Mouse (Mus musculus) frontal cortex, postnatal 36 days (tissue): Measurements from ENCODE around the gene Tbata.

Source experiments
- DNase-seq, 2 experiments: peaks; one replicate each; pipeline ENCODE4 v3.0.0; 2022; ENCODE audit warnings: low spot score in 2 of 2

Gene Tbata

DNA sequence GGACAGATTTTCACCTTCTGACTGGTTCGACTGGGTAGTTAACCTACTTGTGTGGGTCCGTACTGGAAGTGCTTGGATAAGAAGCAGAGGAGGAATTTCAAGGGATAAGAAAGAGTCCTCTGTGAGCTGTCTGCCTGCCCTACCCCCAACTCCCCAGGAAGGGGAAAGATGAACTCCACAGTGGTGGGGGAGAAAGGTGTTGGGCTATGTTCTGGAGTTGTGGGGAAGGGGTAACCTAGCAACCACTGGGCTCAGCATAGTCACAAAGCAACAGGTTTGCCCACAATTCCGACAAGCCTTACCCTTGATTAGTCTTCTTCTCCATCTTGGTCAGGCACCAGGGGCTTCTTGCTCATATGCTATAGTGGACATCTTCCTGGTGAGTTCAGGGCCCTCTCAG lies at the start of gene Tbata:
Gene Tbata (plus strand): TSS at position 301 of the 400 bp plus-strand sequence.
- no peak for DNase-seq

DNA sequence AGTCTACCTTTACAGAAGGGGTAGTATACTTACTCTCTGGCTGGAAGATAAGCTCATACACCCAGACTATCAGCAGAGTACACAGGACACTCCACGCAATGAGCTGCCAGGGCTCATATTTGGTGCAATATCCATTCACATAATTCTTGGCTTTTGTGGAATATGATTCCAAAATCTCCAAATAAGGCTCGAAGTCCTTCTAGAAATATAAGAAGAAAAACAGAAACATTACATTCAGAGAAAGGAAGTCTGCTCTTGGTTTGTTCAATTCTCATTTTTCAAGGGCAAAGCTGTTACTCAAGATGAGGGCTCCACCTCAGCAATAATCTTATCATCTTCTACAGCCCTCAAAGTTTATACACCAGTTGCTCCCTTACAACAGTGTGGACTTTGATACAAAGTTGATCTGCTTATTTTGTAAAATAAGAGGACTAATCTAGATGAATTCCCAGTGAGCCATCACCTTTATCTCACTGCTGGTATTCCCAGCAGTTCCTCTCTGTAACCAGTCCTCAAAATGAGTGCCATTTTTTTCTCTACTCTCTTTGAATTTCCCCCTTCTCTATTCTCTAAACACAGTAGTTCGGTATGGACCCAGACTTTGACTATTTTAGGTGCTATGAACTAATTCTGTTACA lies 48.4 kb upstream of the Tbata start:
- no peak for DNase-seq

DNA sequence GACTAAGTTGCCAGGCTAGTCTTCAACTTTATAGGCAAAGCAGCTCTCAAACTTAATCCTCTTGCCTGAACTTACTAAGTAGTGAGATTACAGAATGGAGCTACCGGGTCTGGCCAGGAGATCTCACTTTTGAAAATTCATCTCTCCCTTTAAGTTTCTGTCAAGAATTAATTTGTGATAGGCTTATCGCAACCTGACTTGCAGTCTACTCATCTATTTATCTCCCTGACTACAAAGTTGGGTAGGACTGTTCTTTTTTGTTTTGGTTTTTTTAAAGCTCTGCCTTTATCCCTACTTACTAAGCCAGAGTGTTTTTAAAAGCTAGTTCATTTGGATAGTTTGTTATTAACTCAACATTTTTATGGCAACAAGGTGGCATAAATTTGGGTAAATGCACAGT lies 47.3 kb upstream of the Tbata start:
- no peak for DNase-seq

DNA sequence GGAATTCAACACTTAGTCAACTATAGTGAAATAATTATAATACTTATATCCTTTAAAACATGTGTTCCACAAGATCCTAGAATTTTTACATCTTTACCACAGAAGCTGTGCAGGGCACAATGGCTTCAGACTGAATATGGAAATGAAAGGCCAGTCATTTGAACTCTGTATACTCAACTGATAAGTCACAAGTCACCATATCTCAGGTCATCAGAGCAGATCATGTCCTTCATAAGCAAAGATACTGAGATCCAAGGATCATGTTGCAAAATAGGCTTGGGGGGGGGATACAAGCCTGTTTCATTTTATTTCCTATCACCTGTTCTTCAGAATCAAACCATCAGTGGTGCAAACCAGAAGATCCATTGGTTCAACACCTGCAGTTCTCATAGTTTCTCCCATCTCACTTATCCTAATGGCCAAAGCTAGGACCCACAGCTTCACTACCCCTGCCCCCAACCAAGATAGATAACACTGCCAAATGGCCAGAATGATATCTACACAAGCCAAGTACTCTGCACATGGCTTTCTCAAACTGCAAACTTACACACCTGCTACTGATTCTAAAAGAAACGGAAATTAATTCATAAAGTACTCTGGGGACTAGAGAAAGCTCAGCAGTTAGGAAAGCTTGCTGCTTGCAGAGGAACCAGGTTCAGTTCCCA lies 42.9 kb upstream of the Tbata start:
- no peak for DNase-seq

DNA sequence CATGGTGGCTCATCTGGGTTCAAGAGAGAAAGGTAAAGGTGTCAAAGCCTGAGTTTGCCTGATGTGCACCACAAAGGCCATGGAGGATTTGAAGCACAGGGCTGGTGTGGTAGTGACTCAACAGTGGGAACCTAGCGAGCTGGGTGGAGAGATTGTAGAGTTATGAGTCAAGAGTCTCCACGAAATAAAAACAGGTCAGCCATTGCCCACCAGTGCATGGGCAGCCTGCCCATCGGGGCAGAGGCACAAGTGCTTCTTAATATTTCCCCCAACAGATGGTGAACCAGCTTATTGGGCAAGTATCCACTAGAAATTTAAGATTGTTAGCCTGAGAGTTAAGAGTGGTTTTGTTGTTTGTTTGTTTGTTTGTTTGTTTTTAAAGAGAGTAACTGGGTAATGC lies 40.8 kb upstream of the Tbata start:
- DNase-seq: no peak

DNA sequence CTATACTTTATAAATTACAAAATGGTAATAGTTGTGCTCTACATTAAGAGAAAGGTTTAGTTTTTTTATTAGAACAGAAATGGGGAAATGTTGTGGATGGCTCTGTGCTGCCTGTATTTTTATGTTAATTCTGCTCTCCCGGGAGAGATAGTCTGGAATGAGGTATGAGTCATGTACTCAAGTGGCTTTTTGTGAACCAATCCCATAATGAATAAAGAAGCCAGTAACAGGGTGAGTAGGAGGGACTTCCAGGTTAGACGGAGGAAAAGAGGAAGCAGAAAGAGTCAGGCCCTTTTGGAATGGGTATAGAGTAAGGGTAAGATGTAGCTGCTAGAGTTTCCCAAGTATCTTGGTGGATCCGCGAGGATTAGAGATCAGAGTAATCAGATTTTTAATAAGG lies 37.7 kb upstream of the Tbata start:
- DNase-seq: no peak

DNA sequence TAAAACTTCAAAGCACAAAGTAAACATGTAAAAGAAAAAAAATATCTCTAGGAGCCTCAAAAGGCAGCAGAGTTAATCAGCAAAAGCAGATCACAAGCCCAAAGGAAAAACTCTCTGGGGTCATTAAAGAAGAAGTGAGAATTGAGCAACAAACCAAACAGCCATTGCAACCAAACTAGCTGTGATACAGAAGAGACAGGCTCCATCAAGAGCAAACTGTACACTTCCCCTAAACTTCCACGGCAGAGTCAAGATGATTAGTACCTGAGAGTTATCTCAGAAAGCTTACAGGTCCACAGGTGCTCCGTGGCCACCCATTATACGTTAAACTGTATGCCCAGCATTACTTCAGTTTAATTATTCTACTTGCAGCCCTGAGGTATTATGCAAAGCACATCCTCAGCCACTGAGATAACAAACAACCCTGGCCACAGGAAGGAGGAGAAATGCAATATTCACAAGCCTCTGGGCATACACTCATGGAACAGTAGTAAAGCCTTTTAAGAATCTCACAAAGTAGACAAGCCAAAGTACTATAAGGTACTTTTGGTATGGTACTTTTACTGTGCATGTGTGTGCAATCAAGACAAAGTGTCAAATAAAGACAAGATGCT lies 36.4 kb upstream of the Tbata start:
- no peak for DNase-seq

DNA sequence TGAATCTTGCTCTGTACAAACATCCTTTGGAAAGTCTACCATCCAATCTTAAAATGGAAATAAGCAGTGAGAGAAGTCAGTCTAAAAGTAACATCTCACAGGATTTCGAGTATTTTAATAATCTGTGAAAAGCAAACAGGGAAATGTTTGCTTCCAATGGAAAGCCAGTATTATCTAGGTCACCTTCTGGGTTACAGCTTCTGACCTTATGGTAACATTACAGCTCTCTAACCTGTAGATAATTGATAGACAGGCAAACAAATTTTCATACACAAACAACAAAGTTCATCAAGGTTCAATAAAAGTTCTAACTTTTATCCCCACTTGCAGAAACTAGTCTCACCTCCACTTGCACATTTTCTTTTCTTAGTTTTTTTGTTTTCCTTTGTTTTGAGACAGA lies 34.2 kb upstream of the Tbata start:
- no peak for DNase-seq

DNA sequence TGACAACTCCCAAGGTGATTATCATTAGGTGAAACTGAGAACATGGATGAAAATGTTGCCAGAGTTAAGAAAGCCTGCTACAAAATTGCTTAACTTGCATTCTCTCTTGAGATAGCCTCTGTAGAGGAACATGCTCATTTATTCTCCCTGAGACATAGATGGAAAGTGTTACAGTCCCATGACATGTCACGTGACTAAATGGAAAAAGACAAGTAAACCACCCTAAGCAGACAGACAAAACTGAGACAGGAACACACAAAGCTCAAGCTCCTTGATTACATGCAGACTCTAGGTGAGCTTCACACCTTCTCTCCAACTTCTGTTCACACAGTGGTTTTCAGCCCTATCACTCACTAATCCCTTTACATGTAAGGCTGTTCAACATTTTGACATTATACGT lies 28.4 kb upstream of the Tbata start:
- DNase-seq: no peak

DNA sequence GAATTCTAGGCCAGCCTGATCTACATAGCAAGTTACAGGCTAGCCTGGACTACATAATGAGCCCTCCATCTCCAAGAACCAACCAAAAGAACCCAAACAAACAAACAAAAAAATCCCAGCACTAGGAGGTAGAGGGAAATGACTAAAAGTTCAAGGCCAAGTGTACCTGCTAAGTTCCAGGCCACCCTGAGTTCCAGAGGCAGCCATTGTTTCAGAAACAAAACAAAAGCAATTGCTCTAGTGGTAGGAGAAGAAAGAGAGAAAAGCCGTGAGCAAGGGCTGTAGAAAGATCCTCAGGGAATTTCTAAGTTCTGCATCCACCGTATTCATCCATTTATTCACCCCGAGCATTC lies 26.0 kb upstream of the Tbata start:
- DNase-seq: no peak

DNA sequence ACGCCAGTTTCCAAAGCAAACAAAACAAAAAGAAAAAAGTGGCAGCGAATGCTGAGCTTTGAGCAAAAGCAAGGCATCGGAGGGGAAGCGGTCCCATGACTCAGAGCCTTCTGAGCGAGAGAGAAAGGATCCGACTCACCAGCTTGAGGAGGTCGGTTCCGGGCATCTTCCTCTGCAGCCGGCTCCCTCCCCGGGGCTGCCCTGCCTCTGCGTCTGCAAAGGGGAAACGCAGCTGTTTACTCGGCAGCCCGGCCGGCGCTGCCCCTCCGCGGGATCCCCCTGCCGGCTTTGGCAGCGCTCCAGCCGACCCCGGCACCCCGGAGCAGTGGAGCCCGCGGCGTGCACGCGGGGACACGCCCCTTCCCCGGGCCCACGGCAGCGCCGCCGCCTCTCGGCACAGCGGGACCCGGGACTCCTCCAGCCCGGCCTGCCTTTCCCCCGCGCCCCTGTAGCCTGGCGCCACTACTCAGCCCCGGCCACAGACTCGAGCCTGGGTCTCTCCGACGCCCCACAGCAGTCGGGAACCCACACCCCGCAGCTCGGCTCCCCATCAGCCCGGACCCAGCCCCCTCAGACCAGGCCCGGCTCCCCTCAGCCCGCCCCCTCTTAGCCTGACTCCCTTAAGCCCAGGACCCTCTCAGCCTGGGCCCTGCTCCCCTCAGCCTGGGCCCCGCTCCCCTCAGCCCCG lies 25.5 kb upstream of the Tbata start:
- peak; percentile 28 to 30 for DNase-seq

DNA sequence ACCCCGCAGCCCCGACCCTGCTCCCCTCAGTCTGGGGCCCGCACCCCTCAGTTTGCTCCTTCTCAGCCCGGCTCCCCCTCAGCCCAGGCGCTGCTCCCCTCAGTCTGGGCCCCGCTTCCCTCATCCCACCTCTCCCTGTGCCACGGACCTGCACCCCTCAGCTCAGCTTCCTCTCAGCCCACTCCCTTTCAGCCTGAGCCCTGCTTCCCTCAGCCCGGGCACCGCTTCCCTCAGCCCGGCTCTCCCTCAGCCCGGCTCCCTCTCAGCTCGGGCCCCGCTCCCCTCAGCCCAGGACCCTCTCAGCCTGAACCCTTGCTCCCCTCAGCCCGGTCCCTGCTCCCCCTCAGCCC lies 25.0 kb upstream of the Tbata start:
- no peak for DNase-seq

DNA sequence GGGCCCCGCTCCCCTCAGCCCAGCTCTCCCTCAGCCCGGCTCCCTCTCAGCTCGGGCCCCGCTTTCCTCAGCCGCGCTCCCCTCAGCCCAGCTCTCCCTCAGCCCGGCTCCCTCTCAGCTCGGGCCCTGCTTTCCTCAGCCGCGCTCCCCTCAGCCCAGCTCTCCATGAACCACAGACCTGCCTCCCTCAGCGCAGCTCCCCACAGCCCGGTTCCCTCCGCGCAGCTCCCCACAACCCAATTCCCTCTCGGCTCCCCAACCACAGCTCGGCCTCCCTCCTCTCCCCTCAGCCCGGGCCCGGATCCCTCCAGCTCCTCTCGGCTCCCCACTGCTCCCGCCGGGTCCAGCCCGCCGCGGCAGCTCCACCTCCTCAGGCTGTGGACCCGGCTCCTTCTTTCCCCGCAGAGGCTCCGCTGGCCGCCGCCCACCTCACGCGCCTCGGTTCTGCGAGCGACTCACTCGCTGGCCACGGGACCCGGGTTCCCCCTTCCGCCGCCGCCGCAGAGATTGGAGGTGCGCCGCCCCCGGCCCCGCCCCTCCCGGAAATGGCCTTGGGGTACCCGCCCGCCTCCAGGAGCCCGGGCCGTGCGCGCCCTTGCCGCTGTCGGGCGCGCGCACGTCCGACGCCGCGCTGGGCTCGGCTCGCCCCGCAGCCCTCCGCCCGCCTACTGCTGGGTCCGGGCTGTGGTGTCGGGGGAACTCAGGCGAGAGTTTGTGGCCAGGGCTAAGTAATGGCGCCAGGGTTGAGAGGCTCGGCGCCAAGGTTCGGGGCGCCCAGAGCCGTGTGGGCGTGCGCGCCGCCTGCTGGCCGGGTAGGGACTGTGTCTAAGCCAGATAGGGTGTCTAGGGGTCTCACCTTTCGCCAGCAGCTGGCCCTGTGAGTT lies 24.4 kb upstream of the Tbata start, which contains the start of gene Sgpl1:
Gene Sgpl1 (minus strand): TSS at position 547 of the 884 bp plus-strand sequence.
- DNase-seq: peak; percentile 86 to 89

DNA sequence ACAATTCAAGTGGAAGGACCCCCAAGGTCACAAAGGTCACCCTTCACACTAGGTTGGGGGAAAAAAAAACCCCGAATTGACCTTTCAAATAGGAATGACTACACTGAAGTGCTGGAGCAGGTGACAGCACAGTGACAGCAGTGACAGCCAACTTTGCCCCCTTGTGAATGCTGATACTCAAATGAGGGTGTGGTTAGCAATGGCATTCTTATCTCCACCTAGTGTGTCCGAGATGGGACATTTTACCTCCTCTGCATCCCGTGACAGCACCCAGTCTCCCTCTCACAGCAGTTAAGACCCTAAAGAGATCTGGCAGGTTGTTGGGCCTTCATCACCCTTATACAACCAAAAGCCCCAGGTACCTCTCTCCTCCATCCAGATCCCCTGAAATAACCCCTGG lies 22.3 kb upstream of the Tbata start:
- no peak for DNase-seq

DNA sequence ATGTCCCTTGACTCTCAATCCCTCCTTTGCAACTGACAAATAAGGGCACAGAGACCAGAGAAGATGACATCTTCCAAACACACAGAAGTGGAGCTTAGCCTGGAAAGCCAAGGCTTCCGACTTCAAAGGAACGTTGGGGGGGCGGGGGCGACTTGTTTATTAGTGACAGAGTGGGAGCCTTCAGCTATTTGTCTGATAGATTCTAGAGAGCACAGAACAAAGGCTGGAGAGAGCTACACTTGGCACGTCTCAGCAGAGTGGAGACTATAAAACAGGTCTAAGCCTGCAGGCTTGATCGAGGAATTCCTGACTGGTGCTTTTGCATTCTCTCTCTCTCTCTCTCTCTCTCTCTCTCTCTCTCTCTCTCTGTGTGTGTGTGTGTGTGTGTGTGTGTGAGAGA lies 21.1 kb upstream of the Tbata start:
- DNase-seq: no peak

DNA sequence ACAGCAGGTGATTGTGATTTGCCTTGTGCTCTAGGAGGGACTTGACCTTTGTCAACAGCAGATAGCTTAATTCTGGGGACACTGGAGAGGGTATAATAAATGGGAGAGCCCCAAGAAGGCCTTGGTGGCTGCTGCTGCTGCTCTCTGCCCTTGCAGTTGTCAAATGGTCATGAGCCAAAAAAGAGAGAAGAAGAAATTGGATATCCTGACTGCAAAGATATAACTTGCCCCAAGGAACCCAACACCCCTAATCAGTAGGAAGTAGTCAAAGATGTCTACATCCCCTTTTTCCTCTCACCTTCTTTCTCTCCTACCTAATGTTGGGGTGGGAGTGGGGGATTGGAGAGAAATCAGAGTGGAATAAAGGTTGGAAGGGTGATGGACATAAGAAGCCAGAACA lies 19.6 kb upstream of the Tbata start:
- no peak for DNase-seq

DNA sequence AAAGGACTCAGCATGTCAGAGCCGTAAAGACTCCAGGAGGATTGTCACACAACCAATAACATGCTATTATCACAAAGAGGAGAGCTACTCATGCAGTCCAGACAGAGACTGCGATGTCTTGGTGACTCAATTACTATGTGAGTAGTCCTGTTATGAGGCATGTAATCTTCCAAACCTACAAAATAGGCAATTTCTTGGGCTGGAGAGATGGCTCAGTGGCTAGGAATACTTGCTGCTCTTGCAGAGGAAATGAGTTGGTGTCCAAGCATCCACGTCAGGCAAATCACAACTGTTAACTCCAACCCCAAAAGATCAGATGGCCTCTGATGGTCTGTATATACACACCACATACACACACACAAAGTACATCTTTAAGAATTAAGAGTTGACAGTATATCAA lies 16.1 kb upstream of the Tbata start:
- DNase-seq: no peak

DNA sequence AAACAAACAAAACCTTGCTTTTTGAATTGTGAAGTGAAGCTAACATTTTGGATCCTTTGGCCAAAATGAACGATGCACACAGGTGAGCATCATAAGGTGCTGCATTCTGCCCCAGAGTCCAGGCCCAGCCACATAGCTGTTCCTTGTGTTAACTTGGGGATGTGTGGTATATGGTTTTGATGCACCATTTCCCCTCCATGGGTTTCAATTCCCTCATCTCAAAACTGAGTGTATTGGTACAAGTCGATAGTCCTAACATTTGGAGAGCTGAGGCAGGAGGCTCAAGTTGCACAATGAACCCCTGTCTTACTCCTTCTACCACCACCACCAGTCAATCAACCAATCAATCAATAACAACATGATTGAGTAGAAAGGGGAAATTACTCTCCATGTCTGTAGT lies 15.3 kb upstream of the Tbata start:
- no peak for DNase-seq

DNA sequence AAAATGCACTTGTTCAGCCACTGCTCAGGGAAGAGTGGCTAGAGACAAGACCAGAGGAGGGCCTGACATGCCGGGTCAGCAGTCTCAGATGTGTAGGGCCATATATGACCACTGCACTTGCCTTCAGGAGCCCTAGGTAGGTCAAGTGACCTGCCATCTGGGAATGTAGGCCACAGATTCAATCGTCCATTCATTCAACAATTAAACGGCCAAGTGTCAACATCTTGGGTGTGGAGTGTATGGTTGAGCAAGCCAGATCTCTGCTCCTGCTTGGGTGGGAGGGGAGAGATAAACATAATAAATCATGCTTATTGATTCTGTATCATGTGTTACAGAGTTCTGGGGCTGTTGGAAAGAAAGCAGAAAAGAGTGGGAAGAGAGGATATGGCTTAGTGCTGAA lies 13.2 kb upstream of the Tbata start:
- DNase-seq: no peak

DNA sequence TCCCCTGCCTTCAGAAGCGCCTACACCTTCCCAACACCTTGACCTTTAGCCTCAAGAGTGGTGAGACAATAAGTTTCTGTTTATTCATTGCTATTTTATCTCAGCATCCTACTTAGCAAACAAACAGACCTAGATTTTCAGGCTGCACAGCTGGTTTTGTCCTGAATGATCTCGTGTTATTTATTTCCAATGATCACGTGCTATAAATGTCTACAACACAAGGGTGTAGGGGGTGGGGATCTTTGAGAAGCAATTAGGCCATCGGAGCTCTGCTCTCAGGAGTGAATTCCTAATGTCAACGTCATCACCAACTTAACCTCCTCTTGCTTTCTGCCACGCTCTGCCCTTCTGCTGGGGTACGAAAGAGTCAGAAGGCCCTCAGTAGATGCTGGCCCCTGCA lies 11.7 kb upstream of the Tbata start:
- no peak for DNase-seq

DNA sequence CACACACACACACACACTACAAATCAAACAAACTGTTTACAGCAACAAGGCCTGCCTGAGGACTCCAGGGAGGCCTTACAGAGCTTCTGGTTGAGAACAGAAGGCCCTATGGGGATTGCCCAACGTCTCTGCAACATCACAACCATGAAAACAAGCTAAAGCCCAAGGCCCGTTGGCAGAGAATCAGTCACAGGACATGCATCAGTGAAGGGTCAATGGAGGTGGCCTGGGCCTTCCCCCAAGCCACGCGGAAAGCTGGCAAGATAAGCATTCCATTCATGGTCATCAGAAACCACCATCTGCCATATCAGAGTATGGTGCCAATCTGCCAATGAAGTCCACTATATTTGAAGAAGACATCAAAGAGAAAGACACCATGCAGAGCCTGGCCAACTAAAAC lies 11.1 kb upstream of the Tbata start:
- no peak for DNase-seq

DNA sequence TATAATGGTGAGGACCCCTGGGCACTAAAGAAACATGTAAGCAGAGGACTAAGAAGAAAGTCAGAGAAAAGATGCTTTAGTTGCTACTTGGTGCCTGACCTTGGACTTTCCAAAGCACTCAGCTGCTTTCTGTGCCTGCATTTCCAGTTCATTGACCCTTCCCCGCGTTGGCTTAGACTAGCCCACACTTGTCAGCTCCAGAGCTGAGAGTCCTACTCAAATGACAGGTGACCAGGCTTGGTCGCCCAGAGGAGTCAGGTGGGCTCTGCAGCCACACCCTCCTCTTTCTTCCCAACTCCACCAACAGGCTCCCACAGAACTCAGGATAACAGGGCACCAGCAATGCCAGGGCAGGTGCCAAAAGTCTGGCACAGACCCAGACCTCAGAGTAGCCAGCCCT lies 9.4 kb upstream of the Tbata start:
- no peak for DNase-seq
